Mouse (Mus musculus) G1E-ER4 (cell line): ENCODE measurements around the gene Tmem63b. TPM values are rescaled to one million over a fixed set of nuclear protein-coding genes. Genes with fewer than 3 reads are reported as not detected.

Source experiments
- GATA1 ChIP-seq: IDR thresholded peaks from one replicate; pipeline ENCODE4 v1.8.0; 2012; ENCODE audit warnings: low read length, inconsistent platforms
- polyA plus RNA-seq: library from polyadenylated mRNA; stranded (reverse); fragments of >175 nt; gene quantifications from 2 replicates; pipeline ENCODE4 v1.2.3, GENCODE M21; 2012

Gene Tmem63b
- polyA plus RNA-seq, 1 experiment = 21.1 TPM

- TF ChIP-seq GATA1 = no peak
Observed at GRCm38 (mm10) chr17:45628885-45629855, 57.5 kb downstream of the Tmem63b start.

GRCm38 (mm10) chr17:45628160-45628559 lies 58.5 kb downstream of the Tmem63b start:
- no peak for TF ChIP-seq GATA1

- TF ChIP-seq GATA1 = no peak
Observed at GRCm38 (mm10) chr17:45626577-45627134, 60.0 kb downstream of the Tmem63b start.

GRCm38 (mm10) chr17:45619386-45620256 lies 67.1 kb downstream of the Tmem63b start:
- no peak for TF ChIP-seq GATA1

GRCm38 (mm10) chr17:45618941-45619385 lies 67.7 kb downstream of the Tmem63b start:
- no peak for TF ChIP-seq GATA1

GRCm38 (mm10) chr17:45617655-45618054 lies 69.0 kb downstream of the Tmem63b start:
- TF ChIP-seq GATA1 = no peak

GRCm38 (mm10) chr17:45616679-45617078 lies 70.0 kb downstream of the Tmem63b start:
- TF ChIP-seq GATA1 = no peak

- no peak for TF ChIP-seq GATA1
Observed at GRCm38 (mm10) chr17:45616046-45616650, 70.6 kb downstream of the Tmem63b start.

GRCm38 (mm10) chr17:45612921-45613320 lies 73.8 kb downstream of the Tmem63b start:
- TF ChIP-seq GATA1 = no peak

GRCm38 (mm10) chr17:45612008-45612407 lies 74.7 kb downstream of the Tmem63b start:
- TF ChIP-seq GATA1 = no peak

Other genes starting within 250 kb of the Tmem63b start
- not detected in 2 replicates for gene Spats1, start 211.5 kb downstream of the Tmem63b start, polyA plus RNA-seq
- gene Aars2, start 180.1 kb downstream of the Tmem63b start, polyA plus RNA-seq = 37.7 and 45.9 TPM in 2 replicates
- gene Tcte1, start 163.5 kb downstream of the Tmem63b start, polyA plus RNA-seq = not detected in 2 replicates
- gene Tmem151b, start 137.2 kb downstream of the Tmem63b start, polyA plus RNA-seq = not detected in 2 replicates
- gene Nfkbie, start 131.2 kb downstream of the Tmem63b start, polyA plus RNA-seq = 2.7 and 2.9 TPM in 2 replicates
- 34.0 and 66.2 TPM in 2 replicates for gene Slc35b2, start 123.0 kb downstream of the Tmem63b start, polyA plus RNA-seq
- gene Hsp90ab1, start 113.6 kb downstream of the Tmem63b start, polyA plus RNA-seq = 319 and 874 TPM in 2 replicates
- gene Slc29a1, start 87.3 kb downstream of the Tmem63b start, polyA plus RNA-seq = 136 and 228 TPM in 2 replicates
- not detected in 2 replicates for gene Mymx, start 84.8 kb downstream of the Tmem63b start, polyA plus RNA-seq
- gene Capn11, start 27.6 kb downstream of the Tmem63b start, polyA plus RNA-seq = not detected in 2 replicates
- 267 and 359 TPM in 2 replicates for gene Mrpl14, start 583 bp downstream of the Tmem63b start, polyA plus RNA-seq
- 0.53 and 1.1 TPM in 2 replicates for gene 1600014C23Rik, start 46.9 kb upstream of the Tmem63b start, polyA plus RNA-seq